Mouse (Mus musculus) megakaryocyte, adult 5-6 weeks (primary cell): Measurements from ENCODE around the gene Hoxc10. TPM values are rescaled to one million over a fixed set of nuclear protein-coding genes. Genes with fewer than 3 reads are reported as not detected.

Experiments
- ATAC-seq: 2 replicates; pipeline ENCODE4 v1.8.0; 2016; ENCODE audit warnings: mild to moderate bottlenecking, inconsistent platforms; ENCODE audit not compliant: poor library complexity, severe bottlenecking
- total RNA-seq, 2 experiments: library from RNA; stranded (forward) in 1 of 2; stranded (reverse) in 1 of 2; fragments of 153-499, 151-499 nt in 1 of 2; fragments of 221-1000, 200-1000 nt in 1 of 2; gene quantifications; 2 replicates each; pipeline versions ENCODE4 v1.2.3 to v1.2.4; 2015 to 2017

Gene Hoxc10
- total RNA-seq, 2 experiments from 2014 or later: not detected

GRCm38 (mm10) chr15:102943468-102943813 lies 23.2 kb upstream of the Hoxc10 start:
- no peak for ATAC-seq

- ATAC-seq: no peak
Measured at GRCm38 (mm10) chr15:102945185-102946077, 21.2 kb upstream of the Hoxc10 start.

- ATAC-seq: no peak
Measured at GRCm38 (mm10) chr15:102947276-102947675, 19.3 kb upstream of the Hoxc10 start.

- ATAC-seq: no peak
Measured at GRCm38 (mm10) chr15:102948842-102949241, 17.8 kb upstream of the Hoxc10 start.

GRCm38 (mm10) chr15:102949696-102950095 lies 16.9 kb upstream of the Hoxc10 start:
- ATAC-seq: no peak

- no peak for ATAC-seq
Measured at GRCm38 (mm10) chr15:102950877-102951276, 15.7 kb upstream of the Hoxc10 start.

GRCm38 (mm10) chr15:102953561-102953960 lies 13.0 kb upstream of the Hoxc10 start:
- no peak for ATAC-seq

- ATAC-seq: no peak
Measured at GRCm38 (mm10) chr15:102954192-102955006, 12.2 kb upstream of the Hoxc10 start, which contains the start of gene Hoxc11. TSS of gene Hoxc11 (plus strand) at chr15:102954427.

GRCm38 (mm10) chr15:102955007-102955382 lies 11.6 kb upstream of the Hoxc10 start:
- no peak for ATAC-seq

- ATAC-seq: no peak
Measured at GRCm38 (mm10) chr15:102955833-102956640, 10.6 kb upstream of the Hoxc10 start.

- no peak for ATAC-seq
Measured at GRCm38 (mm10) chr15:102956906-102957305, 9.7 kb upstream of the Hoxc10 start.

- no peak for ATAC-seq
Measured at GRCm38 (mm10) chr15:102959663-102960191, 6.9 kb upstream of the Hoxc10 start.

GRCm38 (mm10) chr15:102961728-102962127 lies 4.9 kb upstream of the Hoxc10 start:
- no peak for ATAC-seq

GRCm38 (mm10) chr15:102962492-102962891 lies 4.1 kb upstream of the Hoxc10 start:
- ATAC-seq: no peak

- no peak for ATAC-seq
Measured at GRCm38 (mm10) chr15:102963259-102963658, 3.3 kb upstream of the Hoxc10 start.

GRCm38 (mm10) chr15:102963671-102964640 lies 2.6 kb upstream of the Hoxc10 start:
- ATAC-seq: peak; percentile 38; the same call in 1 of the 2 replicates

- no peak for ATAC-seq
Measured at GRCm38 (mm10) chr15:102965003-102965891, 1.3 kb upstream of the Hoxc10 start.
